Mouse (Mus musculus): ENCODE results near the gene Fstl4.
"Not testable (repeated sequence)": the region's sequence is repeated elsewhere in the genome, so short reads cannot be mapped to it uniquely, and the experiment has no call there.

Gene Fstl4

GRCm38 (mm10) chr11:53140722-53141400 lies 376.4 kb downstream of the Fstl4 start:
- DNase-seq = no peak

- DNase-seq = peak; percentile 78
Measured at GRCm38 (mm10) chr11:53143522-53143921, 379.1 kb downstream of the Fstl4 start.

- DNase-seq = no peak
Measured at GRCm38 (mm10) chr11:53144506-53144905, 380.1 kb downstream of the Fstl4 start.

- DNase-seq = peak; percentile 21
Measured at GRCm38 (mm10) chr11:53146290-53146689, 381.9 kb downstream of the Fstl4 start.

GRCm38 (mm10) chr11:53156463-53156862 lies 392.0 kb downstream of the Fstl4 start:
- DNase-seq = no peak

- DNase-seq = peak; percentile 2
Measured at GRCm38 (mm10) chr11:53157621-53158259, 393.3 kb downstream of the Fstl4 start.

- no peak for DNase-seq
Measured at GRCm38 (mm10) chr11:53162385-53162784, 398.0 kb downstream of the Fstl4 start.

- DNase-seq = no peak
Measured at GRCm38 (mm10) chr11:53166478-53166877, 402.0 kb downstream of the Fstl4 start.

GRCm38 (mm10) chr11:53182177-53182852 lies 417.9 kb downstream of the Fstl4 start:
- DNase-seq = peak; percentile 31

GRCm38 (mm10) chr11:53182858-53183257 lies 418.4 kb downstream of the Fstl4 start:
- peak; percentile 55 for DNase-seq

GRCm38 (mm10) chr11:53184046-53184445 lies 419.6 kb downstream of the Fstl4 start:
- no peak for DNase-seq

GRCm38 (mm10) chr11:53184698-53185097 lies 420.3 kb downstream of the Fstl4 start:
- peak; percentile 15 for DNase-seq

- no peak for DNase-seq
Measured at GRCm38 (mm10) chr11:53187427-53188140, 423.1 kb downstream of the Fstl4 start.

GRCm38 (mm10) chr11:53196551-53196950 lies 432.1 kb downstream of the Fstl4 start:
- DNase-seq = not testable (repeated sequence)

GRCm38 (mm10) chr11:53197111-53197510 lies 432.7 kb downstream of the Fstl4 start:
- no peak for DNase-seq

GRCm38 (mm10) chr11:53202459-53203250 lies 438.2 kb downstream of the Fstl4 start:
- DNase-seq = no peak

- no peak for DNase-seq
Measured at GRCm38 (mm10) chr11:53210876-53211275, 446.4 kb downstream of the Fstl4 start.

- no peak for DNase-seq
Measured at GRCm38 (mm10) chr11:53229011-53229410, 464.6 kb downstream of the Fstl4 start.

GRCm38 (mm10) chr11:53231836-53232235 lies 467.4 kb downstream of the Fstl4 start:
- no peak for DNase-seq

GRCm38 (mm10) chr11:53233590-53233989 lies 469.2 kb downstream of the Fstl4 start:
- DNase-seq = no peak

All from lung, postnatal 36 days (tissue).